Mouse (Mus musculus) ES-E14 (cell line): ENCODE measurements around the gene Trnt1. TPM values are rescaled to one million over a fixed set of nuclear protein-coding genes. Genes with fewer than 3 reads are reported as not detected.

Source experiments
- DNase-seq: peaks from one replicate; pipeline ENCODE4 v3.0.0-alpha.2; 2013; ENCODE audit warnings: low read depth, low spot score
- H3K27ac ChIP-seq: 2 replicates; pipeline ENCODE4 v1.5.1; 2012; ENCODE audit warnings: low read depth, mild to moderate bottlenecking, low read length, moderate library complexity, mixed read lengths; ENCODE audit not compliant: poor library complexity, insufficient read depth, severe bottlenecking
- H3K36me3 ChIP-seq: 2 replicates; pipeline ENCODE4 v1.6.1; 2012; ENCODE audit warnings: mild to moderate bottlenecking, low read length, moderate library complexity, mixed read lengths; ENCODE audit not compliant: control insufficient read depth, poor library complexity, insufficient read depth, severe bottlenecking
- H3K4me1 ChIP-seq, 2 experiments: fragments of 150-350 bp in 1 of 2; sonication (generic) in 1 of 2; 2 replicates each; pipeline ENCODE4 v1.6.1; 2012; ENCODE audit warnings: low read length in 2 of 2, mild to moderate bottlenecking in 1 of 2, mixed read lengths in 1 of 2; ENCODE audit not compliant: control insufficient read depth in 2 of 2, insufficient read depth in 2 of 2, poor library complexity in 1 of 2
- H3K4me3 ChIP-seq, 2 experiments: fragments of 150-350 bp in 1 of 2; sonication (generic) in 1 of 2; 2 replicates each; pipeline ENCODE4 v1.5.1; 2012; ENCODE audit warnings: low read length in 2 of 2, low read depth in 1 of 2, mild to moderate bottlenecking in 1 of 2, mixed read lengths in 1 of 2; ENCODE audit not compliant: insufficient read depth in 1 of 2, poor library complexity in 1 of 2, severe bottlenecking in 1 of 2
- H3K9ac ChIP-seq: 2 replicates; pipeline ENCODE4 v1.6.1; 2012; ENCODE audit warnings: low read depth, mild to moderate bottlenecking, low read length, mixed read lengths; ENCODE audit not compliant: poor library complexity, insufficient read depth, severe bottlenecking
- H3K9me3 ChIP-seq: fragments of 150-350 bp; sonication (generic); 2 replicates; pipeline ENCODE4 v1.6.1; 2012; ENCODE audit warnings: low read depth, mild to moderate bottlenecking, low read length; ENCODE audit not compliant: control insufficient read depth, insufficient read depth
- CHD2 ChIP-seq: IDR thresholded peaks from 2 replicates; pipeline ENCODE4 v1.6.1; 2014; ENCODE audit warnings: mild to moderate bottlenecking, low read depth, low read length, inconsistent platforms
- HCFC1 ChIP-seq: IDR thresholded peaks from 2 replicates; pipeline ENCODE4 v1.6.1; 2012; ENCODE audit warnings: low read length, inconsistent platforms, borderline replicate concordance; ENCODE audit not compliant: insufficient read depth
- MAFK ChIP-seq: IDR thresholded peaks from 2 replicates; pipeline ENCODE4 v1.6.1; 2014; ENCODE audit warnings: mild to moderate bottlenecking, low read depth, low read length, inconsistent platforms; ENCODE audit not compliant: insufficient read depth
- ZC3H11A ChIP-seq: IDR thresholded peaks from 2 replicates; pipeline ENCODE4 v1.6.1; 2012; ENCODE audit warnings: low read depth, mild to moderate bottlenecking, inconsistent platforms, low read length, borderline replicate concordance
- ZNF384 ChIP-seq: IDR thresholded peaks from 2 replicates; pipeline ENCODE4 v1.6.1; 2012; ENCODE audit warnings: low read depth, low read length, inconsistent platforms
- in situ Hi-C, 2 experiments: fragments of 600-800 bp; cut with MboI; formaldehyde crosslinking; loops; one replicate each; pipeline ENCODE4 v1.15.1; 2025; ENCODE audit warnings: low sequenced_read_pairs in 2 of 2, inconsistent platforms in 1 of 2; ENCODE audit not compliant: unreplicated experiment in 2 of 2
- total RNA-seq: library from RNA; depleted of rRNA; stranded (reverse); fragments of 300-350 nt; gene quantifications from 2 replicates; pipeline ENCODE4 v1.2.3, GENCODE M21; 2012; rRNA removed

Gene Trnt1
- 55.3 and 72.9 TPM in 2 replicates for total RNA-seq

DNA sequence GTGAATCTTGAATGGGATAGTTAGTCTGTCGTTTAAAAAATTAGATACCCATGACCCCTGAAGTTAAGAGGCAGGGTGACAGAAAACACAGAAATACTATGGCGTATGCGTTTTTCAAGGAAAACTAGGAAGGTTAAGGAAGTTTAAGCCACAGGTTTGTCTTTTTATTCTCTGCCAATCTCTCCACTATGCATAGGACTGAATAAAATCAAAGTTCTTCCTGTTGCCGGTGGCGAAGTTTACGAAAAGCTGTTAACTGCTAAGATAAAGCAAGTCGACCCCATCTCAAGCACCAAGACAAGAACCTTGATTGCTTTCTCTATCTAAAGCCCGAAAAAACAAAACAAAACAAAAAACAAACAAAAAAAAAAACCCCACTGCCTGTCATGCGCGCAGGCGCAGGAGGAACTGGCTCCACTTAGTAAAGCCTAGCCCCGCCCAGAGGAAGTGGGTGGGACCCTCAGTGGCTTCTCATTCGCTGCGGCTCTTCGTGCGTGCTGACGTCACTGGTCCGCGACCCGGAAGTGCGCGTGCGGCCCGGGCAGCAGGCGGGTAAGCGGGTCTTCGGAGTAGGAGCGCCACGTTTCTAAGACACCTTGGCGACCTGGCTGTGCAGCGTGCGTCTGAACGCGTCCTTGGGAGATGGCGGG, at the start of gene Trnt1:
Gene Trnt1 (plus strand): TSS at position 481 of the 650 bp plus-strand sequence.
- Histone ChIP-seq H3K4me3 (peak within 1 kb of the TSS; percentile 93), H3K36me3 (peaks cover 6% of the 10 kb centered on the region), H3K9me3 (no peaks in the 10 kb centered on the region), H3K27ac (peak within 1 kb of the TSS; percentile 53; the same call in 1 of the 2 replicates), H3K4me1 (peaks cover 0 to 2% of the 10 kb centered on the region in 2 experiments; a peak in 1 of 4 replicates), H3K9ac (peak within 1 kb of the TSS; percentile 93)
- in situ Hi-C loops: no loop called here
- no peak for TF ChIP-seq ZC3H11A
- peak; percentile 56; the same call in 1 of the 2 replicates for TF ChIP-seq ZNF384
- peak; percentile 59; the same call in 1 of the 2 replicates for TF ChIP-seq CHD2
- TF ChIP-seq HCFC1: peak; percentile 76; the same call in 1 of the 2 replicates
- TF ChIP-seq MAFK: no peak
- DNase-seq: peak; percentile 93

DNA sequence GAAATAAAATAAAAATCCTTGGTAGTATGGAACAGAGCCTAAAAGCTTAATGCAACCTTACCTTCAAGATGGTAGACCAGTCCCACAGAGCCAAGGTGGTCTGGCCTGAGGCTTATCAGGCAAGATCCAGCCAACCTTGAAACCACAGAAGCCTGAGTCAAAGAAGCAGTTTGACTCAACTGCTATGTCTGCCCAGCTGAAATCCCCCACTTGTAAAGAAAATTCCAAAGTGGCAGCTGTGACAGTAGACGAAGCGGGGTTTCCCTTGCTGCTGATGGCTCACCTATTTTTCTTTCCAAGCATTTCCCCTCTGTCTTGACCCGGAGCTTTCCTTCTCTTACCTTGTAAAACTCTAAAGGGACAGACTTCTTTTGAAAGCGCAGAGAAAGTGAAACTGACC, 43.3 kb upstream of the Trnt1 start:
- Histone ChIP-seq H3K4me3 (no peak overlapping the region), H3K9me3 (no peaks in the 10 kb centered on the region), H3K9ac (no peak overlapping the region), H3K36me3 (no peaks in the 10 kb centered on the region), H3K27ac (no peak overlapping the region), H3K4me1 (no peaks in the 10 kb centered on the region)
- TF ChIP-seq CHD2 (no peak), ZC3H11A (no peak), ZNF384 (no peak), MAFK (no peak), HCFC1 (no peak)
- no peak for DNase-seq
- in situ Hi-C loops: no loop called here

DNA sequence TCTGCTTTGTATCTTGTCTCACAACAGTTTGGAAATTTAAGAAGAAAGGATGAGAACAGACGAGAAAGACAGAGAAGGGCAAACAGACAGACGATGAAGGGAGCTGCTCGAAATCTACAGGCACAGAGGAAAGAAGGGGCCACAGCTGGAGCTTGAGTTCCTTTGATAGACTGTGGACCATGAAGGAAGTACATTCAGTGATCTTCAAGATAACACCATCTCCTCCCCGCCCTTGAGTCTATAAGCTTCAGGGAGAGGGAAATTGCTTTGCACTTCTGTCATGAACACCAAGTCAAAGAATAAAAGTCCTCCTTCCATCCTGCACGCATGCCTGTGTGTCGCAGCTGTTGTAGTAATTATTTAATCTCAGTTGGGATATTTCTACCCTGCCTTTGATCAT, 42.8 kb upstream of the Trnt1 start:
- H3K4me1 ChIP-seq: no peaks in the 10 kb centered on the region
- H3K27ac ChIP-seq: no peak overlapping the region
- H3K36me3 ChIP-seq: no peaks in the 10 kb centered on the region
- in situ Hi-C loops: no loop called here
- no peak overlapping the region for H3K4me3 ChIP-seq
- DNase-seq: no peak
- no peak for TF ChIP-seq ZC3H11A
- no peak for TF ChIP-seq MAFK
- no peak for TF ChIP-seq ZNF384
- no peak for TF ChIP-seq HCFC1
- no peak for TF ChIP-seq CHD2
- no peak overlapping the region for H3K9ac ChIP-seq
- H3K9me3 ChIP-seq: no peaks in the 10 kb centered on the region

DNA sequence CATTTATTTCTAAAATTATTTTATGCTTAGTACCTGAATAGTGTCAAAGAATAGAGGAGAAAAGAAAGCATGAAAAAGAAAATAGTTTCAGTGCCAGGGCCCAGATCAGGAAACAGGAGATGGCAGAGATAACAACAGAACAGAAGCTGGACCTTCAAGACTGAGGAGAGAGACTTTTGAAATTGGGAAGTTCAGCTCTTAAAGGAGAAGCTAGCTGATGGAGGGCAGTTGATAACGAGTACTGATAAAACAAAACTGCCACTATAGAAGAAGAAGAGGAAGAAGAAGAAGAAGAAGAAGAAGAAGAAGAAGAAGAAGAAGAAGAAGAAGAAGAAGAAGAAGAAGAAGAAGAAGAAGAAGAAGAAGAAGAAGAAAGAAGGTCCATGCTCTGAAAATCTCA, 41.2 kb upstream of the Trnt1 start:
- TF ChIP-seq MAFK (no peak), CHD2 (no peak), ZNF384 (no peak), HCFC1 (no peak), ZC3H11A (no peak)
- H3K36me3 ChIP-seq: no peaks in the 10 kb centered on the region
- in situ Hi-C loops: no loop called here
- H3K4me3 ChIP-seq: no peak overlapping the region
- H3K9ac ChIP-seq: no peak overlapping the region
- no peak overlapping the region for H3K27ac ChIP-seq
- DNase-seq: no peak
- no peaks in the 10 kb centered on the region for H3K9me3 ChIP-seq
- no peaks in the 10 kb centered on the region for H3K4me1 ChIP-seq
